Mouse (Mus musculus) T-helper 1 cell (primary cell): ENCODE measurements at regions not wholly inside any gene's neighbourhood (a gene's known extent, or its start where the extent isn't known, plus 50 kb on each side); places are given as distances from the start of the nearest gene placed in this dataset.
"Not testable (repeated sequence)": the region's sequence is repeated elsewhere in the genome, so short reads cannot be mapped to it uniquely, and the experiment has no call there.

Experiments
- in situ Hi-C: fragments of 300-600 bp; cut with MboI, MseI; formaldehyde crosslinking; loops from one replicate; pipeline ENCODE4 v1.15.1; 2025; ENCODE audit warnings: high pct_unique_total_duplicates

- in situ Hi-C loops = no loop called here
These were observed 135.7 kb upstream of the Tlr4 start for GRCm38 (mm10) chr4:66691598-66692220.

GRCm38 (mm10) chr4:66693982-66694578 is 133.3 kb upstream of the Tlr4 start:
- in situ Hi-C loops = no loop called here

GRCm38 (mm10) chr4:66715821-66716760 is 111.3 kb upstream of the Tlr4 start:
- in situ Hi-C loops = no loop called here

- in situ Hi-C loops = no loop called here
These were observed 90.0 kb upstream of the Tlr4 start for GRCm38 (mm10) chr4:66737407-66737806.

- in situ Hi-C loops = not testable (repeated sequence)
These were observed 84.0 kb upstream of the Tlr4 start for GRCm38 (mm10) chr4:66743421-66743820.

GRCm38 (mm10) chr4:66768762-66769161 is 58.6 kb upstream of the Tlr4 start:
- in situ Hi-C loops = loop anchor here (25.0 kb wide), 1 partner anchor 1256 kb away; no protein-coding TSS in a partner anchor
